Mouse (Mus musculus) lung, embryonic 16.5 days (tissue): ENCODE results near the gene Icos. TPM values are rescaled to one million over a fixed set of nuclear protein-coding genes. Genes with fewer than 3 reads are reported as not detected.

Experiments used
- ATAC-seq: fragments of 200-750 bp; cut with Nextera tagmentation; 2 replicates; pipeline ENCODE4 v1.8.0; 2017; ENCODE audit warnings: low read depth, mild to moderate bottlenecking, moderate library complexity
- H3K27ac ChIP-seq: fragments of 300-500 bp; sonication (generic); 2 replicates; pipeline ENCODE4 v1.5.1; 2014; ENCODE audit warnings: mild to moderate bottlenecking, control low read depth, low read length
- H3K27me3 ChIP-seq: fragments of 300-500 bp; sonication (generic); 2 replicates; pipeline ENCODE4 v1.6.1; 2014; ENCODE audit warnings: low read depth, low read length, mixed read lengths; ENCODE audit not compliant: control insufficient read depth, insufficient read depth
- H3K36me3 ChIP-seq: fragments of 300-500 bp; sonication (generic); 2 replicates; pipeline ENCODE4 v1.6.1; 2014; ENCODE audit warnings: low read length; ENCODE audit not compliant: control insufficient read depth, insufficient read depth
- H3K4me1 ChIP-seq: fragments of 300-500 bp; sonication (generic); replicated peaks from 2 replicates; pipeline ENCODE4 v1.6.1; 2014; ENCODE audit warnings: low read length, mixed read lengths; ENCODE audit not compliant: control insufficient read depth, insufficient read depth
- H3K4me2 ChIP-seq: fragments of 300-500 bp; sonication (generic); 2 replicates; pipeline ENCODE4 v1.6.1; 2014; ENCODE audit warnings: low read depth, low read length, control low read depth
- H3K4me3 ChIP-seq: fragments of 300-500 bp; sonication (generic); 2 replicates; pipeline ENCODE4 v1.5.1; 2014; ENCODE audit warnings: mild to moderate bottlenecking, low read length, control low read depth
- H3K9ac ChIP-seq: fragments of 300-500 bp; sonication (generic); 2 replicates; pipeline ENCODE4 v1.6.1; 2014; ENCODE audit warnings: low read length, control low read depth
- H3K9me3 ChIP-seq: fragments of 300-500 bp; sonication (generic); 2 replicates; pipeline ENCODE4 v1.6.1; 2016; ENCODE audit warnings: low read length; ENCODE audit not compliant: control insufficient read depth
- WGBS: fragments of 180-500 bp; shearing (Covaris S2); extraction: QIAGEN DNeasy Blood & Tissue Kit; methylation state at CpG from one replicate; pipeline ENCODE4 v1.1.7; 2014; 5-methylcytosine and 5-hydroxymethylcytosine counted together
- polyA plus RNA-seq: library from polyadenylated mRNA; unstranded; fragments of >200 nt; fragmentation: Nextera tagmentation; extraction: Ambion mirVana; gene quantifications from 2 replicates; pipeline ENCODE4 v1.2.1, GENCODE M21; 2015

Icos gene
- polyA plus RNA-seq, 1 experiment from 2014 or later: 0.25 TPM

DNA sequence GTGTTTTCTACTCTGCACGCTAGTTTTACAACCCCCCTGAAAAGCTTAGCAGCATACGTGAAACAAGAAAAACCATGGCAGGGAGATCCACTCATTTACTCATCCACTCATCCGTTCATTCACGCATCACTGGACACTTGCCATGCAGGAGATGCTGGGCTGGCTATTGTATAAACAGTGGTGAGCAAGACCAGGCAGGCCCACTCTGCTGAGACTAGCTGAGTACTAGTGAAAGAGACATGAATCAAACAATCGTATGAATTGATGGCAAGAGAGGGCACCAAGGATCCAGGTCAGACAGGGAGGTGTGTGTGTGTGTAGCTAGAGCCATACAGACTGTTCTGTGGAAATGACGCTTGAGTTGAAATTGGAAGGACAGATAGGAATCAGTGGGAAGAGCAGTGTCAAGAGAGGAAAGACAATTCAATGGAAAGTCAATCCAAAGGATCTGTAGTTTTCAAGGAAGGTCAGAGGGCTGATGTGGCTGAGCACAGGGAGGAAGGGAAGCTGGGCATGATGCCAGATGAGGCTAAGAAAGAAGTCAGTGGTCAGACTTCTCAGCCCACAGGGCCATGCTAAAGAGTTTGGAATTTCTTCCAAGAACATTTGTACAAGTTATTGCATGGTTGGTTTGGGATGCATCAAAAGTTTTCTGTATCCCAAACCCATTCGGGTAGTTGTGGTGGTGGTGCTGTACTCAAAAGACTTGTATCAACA, 1.6 kb downstream of the Icos start:
- Histone ChIP-seq H3K9ac (no peak overlapping the region), H3K27ac (no peak overlapping the region), H3K4me2 (no peak overlapping the region), H3K4me3 (no peak overlapping the region), H3K27me3 (no peaks in the 10 kb centered on the region), H3K4me1 (no peaks in the 10 kb centered on the region), H3K9me3 (no peaks in the 10 kb centered on the region), H3K36me3 (no peaks in the 10 kb centered on the region)
- WGBS: 59% methylated on average over 7 of the region's 7 CpGs
- ATAC-seq: no peak

DNA sequence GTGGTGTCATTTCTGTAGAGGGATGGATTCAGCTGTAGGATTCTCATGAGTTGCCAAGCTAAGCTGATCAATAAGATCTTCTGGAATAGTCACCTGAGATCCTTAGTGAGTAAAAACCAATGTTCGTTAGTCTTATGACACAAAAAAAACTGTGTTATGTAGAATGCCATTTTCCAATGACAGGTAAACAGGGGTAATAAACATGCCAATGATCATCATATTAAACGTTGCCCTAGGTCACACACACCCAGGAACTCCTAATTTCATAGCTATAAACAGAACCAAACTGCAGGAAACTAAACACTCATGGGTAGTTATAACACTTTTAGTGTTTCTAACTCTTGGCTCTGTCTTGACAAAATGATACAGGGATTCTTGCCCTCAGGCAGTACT, 2.1 kb downstream of the Icos start:
- Histone ChIP-seq H3K9ac (no peak overlapping the region), H3K27ac (no peak overlapping the region), H3K4me1 (no peaks in the 10 kb centered on the region), H3K9me3 (no peaks in the 10 kb centered on the region), H3K27me3 (no peaks in the 10 kb centered on the region), H3K4me2 (no peak overlapping the region), H3K4me3 (no peak overlapping the region), H3K36me3 (no peaks in the 10 kb centered on the region)
- ATAC-seq: no peak
- WGBS: 69% methylated on average over 2 of the region's 2 CpGs

- Histone ChIP-seq H3K27ac (no peak overlapping the region), H3K4me1 (no peaks in the 10 kb centered on the region), H3K36me3 (no peaks in the 10 kb centered on the region), H3K27me3 (no peaks in the 10 kb centered on the region), H3K9ac (no peak overlapping the region), H3K4me2 (no peak overlapping the region), H3K4me3 (no peak overlapping the region), H3K9me3 (no peaks in the 10 kb centered on the region)
- 61% methylated on average over 2 of the region's 2 CpGs for WGBS
- no peak for ATAC-seq
These were observed 7.3 kb downstream of the Icos start for GRCm38 (mm10) chr1:60985075-60985474.

- no peak overlapping the region for H3K9ac ChIP-seq
- no peaks in the 10 kb centered on the region for H3K4me1 ChIP-seq
- H3K36me3 ChIP-seq: no peaks in the 10 kb centered on the region
- ATAC-seq: no peak
- H3K27me3 ChIP-seq: no peaks in the 10 kb centered on the region
- no peak overlapping the region for H3K4me2 ChIP-seq
- no peaks in the 10 kb centered on the region for H3K9me3 ChIP-seq
- H3K4me3 ChIP-seq: no peak overlapping the region
- WGBS: 60% methylated on average over 5 of the region's 5 CpGs
- no peak overlapping the region for H3K27ac ChIP-seq
These were observed 8.4 kb downstream of the Icos start for GRCm38 (mm10) chr1:60986141-60986540.

DNA sequence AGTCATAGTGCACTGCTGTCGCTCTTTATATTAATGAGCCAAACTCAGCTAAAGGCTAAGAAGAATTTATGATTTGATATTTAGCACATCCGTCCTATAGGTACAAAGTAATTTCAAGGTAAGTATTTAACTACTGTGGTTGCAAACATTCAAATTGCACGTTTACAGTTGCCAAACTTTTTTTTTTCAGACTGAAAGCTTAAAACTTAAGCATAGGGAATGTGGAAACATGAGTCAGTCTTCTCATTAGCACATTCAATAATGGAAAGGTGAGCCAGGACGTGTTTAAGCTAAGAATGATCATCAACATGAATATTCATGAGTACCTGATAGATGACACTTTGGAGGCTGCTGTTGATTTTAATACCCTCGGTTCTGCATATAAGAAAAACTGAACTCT, 11.4 kb downstream of the Icos start:
- no peak overlapping the region for H3K4me2 ChIP-seq
- no peaks in the 10 kb centered on the region for H3K4me1 ChIP-seq
- 78% methylated on average over 5 of the region's 5 CpGs for WGBS
- no peak for ATAC-seq
- no peak overlapping the region for H3K27ac ChIP-seq
- no peak overlapping the region for H3K4me3 ChIP-seq
- no peaks in the 10 kb centered on the region for H3K36me3 ChIP-seq
- H3K9ac ChIP-seq: no peak overlapping the region
- H3K9me3 ChIP-seq: no peaks in the 10 kb centered on the region
- no peaks in the 10 kb centered on the region for H3K27me3 ChIP-seq

DNA sequence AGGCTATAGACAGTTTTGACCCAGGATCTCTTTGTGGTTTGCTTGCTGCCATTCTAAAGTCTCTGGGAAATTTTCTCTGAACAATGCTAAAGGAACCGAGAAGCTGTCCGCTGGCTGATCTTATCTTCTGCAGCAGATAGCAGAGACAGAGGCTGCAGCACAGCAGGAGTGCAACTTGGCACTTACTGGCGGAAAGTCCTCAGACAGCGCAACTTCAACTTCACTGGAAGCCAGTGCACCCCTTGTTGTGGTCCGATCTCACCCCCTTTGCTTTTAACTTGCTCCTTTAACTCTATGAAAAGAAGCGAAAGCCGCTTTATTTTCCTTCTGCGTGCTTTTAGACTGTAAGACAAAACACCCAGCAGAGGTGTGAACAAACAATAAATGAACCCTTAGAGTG, 12.6 kb downstream of the Icos start:
- 47% methylated on average over 8 of the region's 8 CpGs for WGBS
- no peak overlapping the region for H3K4me2 ChIP-seq
- no peak overlapping the region for H3K9ac ChIP-seq
- no peak for ATAC-seq
- H3K9me3 ChIP-seq: no peaks in the 10 kb centered on the region
- no peak overlapping the region for H3K27ac ChIP-seq
- no peaks in the 10 kb centered on the region for H3K36me3 ChIP-seq
- H3K4me1 ChIP-seq: no peaks in the 10 kb centered on the region
- no peak overlapping the region for H3K4me3 ChIP-seq
- no peaks in the 10 kb centered on the region for H3K27me3 ChIP-seq

DNA sequence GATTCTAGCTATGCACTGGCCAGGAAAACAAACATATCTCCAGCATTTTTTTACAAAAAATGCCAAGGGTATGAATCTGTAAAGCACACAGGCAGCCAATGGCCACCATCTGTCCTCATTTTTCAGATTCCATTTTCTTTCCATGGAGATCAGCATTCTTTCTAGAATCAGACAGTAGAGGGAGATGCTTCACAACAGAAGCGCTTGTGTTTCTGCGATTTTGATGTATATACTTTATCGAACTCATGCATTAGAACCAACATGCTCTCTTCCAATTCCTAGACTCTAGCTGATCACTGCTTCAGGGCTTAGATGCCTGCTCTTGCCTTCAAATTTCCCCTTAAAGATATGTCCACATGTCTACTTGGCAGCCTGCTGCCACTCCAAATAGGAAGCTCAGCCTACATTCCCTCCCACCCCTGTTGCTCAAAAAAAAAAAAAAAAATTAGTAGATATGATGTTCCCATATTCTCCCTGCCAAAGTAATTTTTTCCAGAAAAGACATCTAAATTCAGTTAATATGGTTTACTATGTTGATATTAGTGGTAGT, 20.4 kb downstream of the Icos start:
- Histone ChIP-seq H3K27me3 (no peaks in the 10 kb centered on the region), H3K9me3 (no peaks in the 10 kb centered on the region), H3K27ac (no peak overlapping the region), H3K9ac (no peak overlapping the region), H3K4me2 (no peak overlapping the region), H3K36me3 (no peaks in the 10 kb centered on the region), H3K4me1 (no peaks in the 10 kb centered on the region), H3K4me3 (no peak overlapping the region)
- WGBS: 83% methylated on average over 3 of the region's 3 CpGs
- ATAC-seq: no peak

GRCm38 (mm10) chr1:60998689-60999088, 21.0 kb downstream of the Icos start:
- no peaks in the 10 kb centered on the region for H3K36me3 ChIP-seq
- no peaks in the 10 kb centered on the region for H3K27me3 ChIP-seq
- no peaks in the 10 kb centered on the region for H3K9me3 ChIP-seq
- ATAC-seq: no peak
- no peak overlapping the region for H3K9ac ChIP-seq
- H3K27ac ChIP-seq: no peak overlapping the region
- no peaks in the 10 kb centered on the region for H3K4me1 ChIP-seq
- H3K4me3 ChIP-seq: no peak overlapping the region
- no peak overlapping the region for H3K4me2 ChIP-seq
- 46% methylated on average over 2 of the region's 2 CpGs for WGBS

DNA sequence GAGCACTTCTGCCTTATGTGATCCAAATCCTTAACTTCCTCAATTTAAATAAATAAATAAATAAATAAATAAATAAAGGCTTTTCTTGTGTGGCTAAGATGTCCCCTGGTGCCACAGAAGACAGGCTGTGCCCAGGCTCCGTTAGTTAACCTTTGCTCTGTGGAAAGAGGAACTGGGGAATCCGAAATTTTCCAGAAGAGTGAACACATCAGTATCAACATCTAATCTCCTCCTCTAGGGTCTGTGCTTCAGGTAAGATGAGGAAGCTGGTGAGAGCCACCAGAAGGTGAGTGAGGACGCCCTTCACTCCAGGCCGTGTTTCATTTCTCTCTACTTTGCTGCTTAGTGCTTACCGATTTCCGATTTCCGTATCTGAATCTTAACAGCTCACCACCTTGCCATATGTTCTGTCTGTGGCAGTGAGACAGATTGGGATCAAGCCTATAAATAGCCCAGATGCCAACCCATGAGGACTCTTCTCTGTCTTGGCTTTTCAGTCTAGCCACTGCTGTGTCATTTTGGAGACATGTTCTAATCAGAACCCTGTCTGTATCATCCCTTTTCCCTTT, 24.1 kb downstream of the Icos start:
- H3K27me3 ChIP-seq: no peaks in the 10 kb centered on the region
- H3K9me3 ChIP-seq: no peaks in the 10 kb centered on the region
- H3K9ac ChIP-seq: no peak overlapping the region
- ATAC-seq: no peak
- H3K4me3 ChIP-seq: no peak overlapping the region
- no peaks in the 10 kb centered on the region for H3K4me1 ChIP-seq
- H3K36me3 ChIP-seq: no peaks in the 10 kb centered on the region
- no peak overlapping the region for H3K4me2 ChIP-seq
- H3K27ac ChIP-seq: no peak overlapping the region
- 86% methylated on average over 7 of the region's 7 CpGs for WGBS
